ENCODE assay signal across 32 mouse cellular contexts in genomic region chr13:74362218-74362617, GRCm38 (mm10). TPM values are rescaled to one million over a fixed set of nuclear protein-coding genes. Genes with fewer than 3 reads are reported as not detected.
DNase-seq lines count a peak whose midpoint lies in the region; ATAC-seq and TF ChIP-seq lines count a peak whose summit lies in the region.
"Had no signal": no experiment of that assay in that cellular context is flagged by ENCODE, and none has a peak within 500 bp of the region (broad histone marks: within the 10 kb centered on the region; RNA-seq: fewer than 3 reads in every experiment).

No protein-coding gene starts in this region.

- H3K4me2 ChIP-seq in heart, embryonic 16.5 days (ENCODE audit: low read depth, low read length), result peak overlapping the region; percentile 62
- H3K4me2 ChIP-seq in heart, embryonic 11.5 days, result no peak overlapping the region
- H3K4me2 ChIP-seq: embryonic facial prominence, embryonic 12.5 days; forebrain, embryonic 12.5 days; midbrain, embryonic 15.5 days had no signal

- no peak overlapping the region for H3K27ac ChIP-seq in heart, embryonic 10.5 days
- H3K27ac ChIP-seq in heart, embryonic 16.5 days (ENCODE audit: low read length), result no peak overlapping the region
- no peak overlapping the region for H3K27ac ChIP-seq in heart, embryonic 11.5 days (ENCODE audit: low read depth, low read length)
- peak overlapping the region; percentile 57 for H3K27ac ChIP-seq in bone marrow macrophage, adult 2 months (ENCODE audit: insufficient read depth, low read depth, low read length)
- H3K27ac ChIP-seq: embryonic facial prominence, embryonic 12.5 days; forebrain, embryonic 12.5 days; hindbrain, embryonic 10.5 days; midbrain, embryonic 15.5 days; stomach, postnatal 0 days had no signal

- 81% methylated on average over 2 of the region's 2 CpGs for WGBS in heart, embryonic 10.5 days
- WGBS in heart, embryonic 16.5 days, result 61% methylated on average over 2 of the region's 2 CpGs
- WGBS in heart, embryonic 11.5 days (ENCODE audit: insufficient replicate concordance), result 68% methylated on average over 2 of the region's 2 CpGs

- peaks cover 43% of the 10 kb centered on the region for H3K36me3 ChIP-seq in heart, embryonic 10.5 days
- peaks cover 28% of the 10 kb centered on the region for H3K36me3 ChIP-seq in heart, embryonic 16.5 days (ENCODE audit: control insufficient read depth, insufficient read depth)
- H3K36me3 ChIP-seq in heart, embryonic 11.5 days (ENCODE audit: control insufficient read depth, insufficient read depth, low read length), result peaks cover 17% of the 10 kb centered on the region

- H3K4me3 ChIP-seq in heart, embryonic 10.5 days, result no peak overlapping the region
- peak overlapping the region; percentile 46 for H3K4me3 ChIP-seq in heart, embryonic 16.5 days (ENCODE audit: low read length)
- H3K4me3 ChIP-seq in heart, embryonic 11.5 days (ENCODE audit: low read depth, low read length), result no peak overlapping the region
- no peak overlapping the region for H3K4me3 ChIP-seq in bone marrow macrophage, adult 2 months (ENCODE audit: insufficient read depth, low read length)
- H3K4me3 ChIP-seq: embryonic facial prominence, embryonic 12.5 days; forebrain, embryonic 12.5 days; hindbrain, embryonic 10.5 days; midbrain, embryonic 15.5 days had no signal

- TF ChIP-seq CTCF in bone marrow macrophage, adult 2 months (IDR thresholded peaks at IDR 0.05; ENCODE audit: low read depth, low read length), result no peak

- H3K27me3 ChIP-seq in heart, embryonic 10.5 days (ENCODE audit: insufficient read depth, poor library complexity, severe bottlenecking), result no peaks in the 10 kb centered on the region
- H3K27me3 ChIP-seq in heart, embryonic 16.5 days (ENCODE audit: control insufficient read depth, insufficient read depth, low read length), result no peaks in the 10 kb centered on the region
- H3K27me3 ChIP-seq in heart, embryonic 11.5 days (ENCODE audit: control insufficient read depth, insufficient read depth, low read length), result no peaks in the 10 kb centered on the region
- H3K27me3 ChIP-seq: CH12.LX; embryonic facial prominence, embryonic 12.5 days; forebrain, embryonic 12.5 days; midbrain, embryonic 15.5 days had no signal

- peak; percentile 85 for DNase-seq in heart, adult 11 months
- DNase-seq in heart, embryonic 10.5 days (ENCODE audit: low spot score), result no peak
- DNase-seq in urinary bladder, adult 18-20 months (ENCODE audit: low spot score in 2 of 2), result no peak
- DNase-seq in frontal cortex, postnatal 10 days (ENCODE audit: low spot score in 2 of 2), result no peak
- DNase-seq: adrenal gland, adult 2 months; cerebellum, adult 11-12 months; cerebellum, postnatal 10 days; gastrocnemius, postnatal 36 days; kidney, postnatal 25 days; layer of hippocampus, postnatal 36 days; lung, postnatal 14 days; right cerebral cortex, adult 18-20 months; thymus, adult 2 months; thymus, postnatal 4 days had no signal

- no peak for TF ChIP-seq POLR2A in bone marrow macrophage, adult 2 months (IDR thresholded peaks at IDR 0.05; ENCODE audit: borderline replicate concordance, low read depth, low read length)

- H3K9ac ChIP-seq in heart, embryonic 16.5 days (ENCODE audit: low read length), result no peak overlapping the region
- H3K9ac ChIP-seq in heart, embryonic 11.5 days (ENCODE audit: low read depth, low read length), result no peak overlapping the region
- H3K9ac ChIP-seq: embryonic facial prominence, embryonic 12.5 days; forebrain, embryonic 12.5 days; midbrain, embryonic 15.5 days had no signal

- H3K9me3 ChIP-seq in heart, embryonic 10.5 days, result 0 out of 2 replicates have a peak, but pooled peaks cover 1% of the 10 kb centered on the region
- no peaks in the 10 kb centered on the region for H3K9me3 ChIP-seq in heart, embryonic 16.5 days (replicated peaks; ENCODE audit: control insufficient read depth, low read length)
- H3K9me3 ChIP-seq in heart, embryonic 11.5 days (replicated peaks; ENCODE audit: control insufficient read depth, low read length), result no peaks in the 10 kb centered on the region
- H3K9me3 ChIP-seq: embryonic facial prominence, embryonic 12.5 days; forebrain, embryonic 12.5 days; G1E; hindbrain, embryonic 10.5 days; midbrain, embryonic 15.5 days had no signal

- no peak for ATAC-seq in heart, embryonic 16.5 days (replicated peaks; ENCODE audit: extremely low read depth, insufficient read depth, low FRiP score)
- no peak for ATAC-seq in heart, embryonic 11.5 days (replicated peaks; ENCODE audit: insufficient number of reproducible peaks, low FRiP score, low TSS enrichment)
- peak; percentile 66 for ATAC-seq in megakaryocyte progenitor cell, adult 5-6 weeks (replicated peaks; ENCODE audit: poor library complexity)
- ATAC-seq: intestine, postnatal 0 days; midbrain, embryonic 15.5 days had no signal

- peaks cover 18% of the 10 kb centered on the region for H3K4me1 ChIP-seq in heart, embryonic 10.5 days
- H3K4me1 ChIP-seq in heart, embryonic 16.5 days (ENCODE audit: control insufficient read depth, insufficient read depth, low read length), result peaks cover 11% of the 10 kb centered on the region
- H3K4me1 ChIP-seq in heart, embryonic 11.5 days (ENCODE audit: control insufficient read depth, insufficient read depth, low read length), result peaks cover 9% of the 10 kb centered on the region
- peaks cover 31% of the 10 kb centered on the region for H3K4me1 ChIP-seq in bone marrow macrophage, adult 2 months (ENCODE audit: control insufficient read depth, insufficient read depth, low read length)
- H3K4me1 ChIP-seq: embryonic facial prominence, embryonic 12.5 days; forebrain, embryonic 12.5 days; hindbrain, embryonic 10.5 days; midbrain, embryonic 15.5 days had no signal

RNA-seq across cellular contexts. Expression of gene Lrrc14b, which starts 1.6 kb away (rescaled TPM):
- polyA plus RNA-seq in heart, embryonic 10.5 days (2016; fragmentation: Nextera tagmentation; extraction: Ambion mirVana), result 0.09 and 0.62 TPM in 2 replicates
- polyA plus RNA-seq in heart, embryonic 16.5 days (2015; fragmentation: Nextera tagmentation; extraction: Ambion mirVana), result 12.8 and 14.7 TPM in 2 replicates
- polyA plus RNA-seq in heart, embryonic 11.5 days (2014; fragmentation: Nextera tagmentation; extraction: Ambion mirVana), result 0.60 and 1.3 TPM in 2 replicates
- 0.66 and 0.68 TPM in 2 replicates for polyA plus RNA-seq in bone marrow macrophage, adult 2 months (2012; ENCODE audit: insufficient read depth, insufficient read length, missing spikeins)
- not detected in 2 replicates for total RNA-seq in megakaryocyte progenitor cell, adult 5-6 weeks (2015)
- total RNA-seq in megakaryocyte progenitor cell, adult 5-6 weeks (2017), result not detected in 2 replicates
- total RNA-seq: G1E; layer of hippocampus, postnatal 36 days; left cerebral cortex, postnatal 10 days; megakaryocyte-erythroid progenitor cell, adult 5-6 weeks had no signal
- polyA plus RNA-seq: embryonic facial prominence, embryonic 12.5 days; forebrain, embryonic 12.5 days; G1E; hindbrain, embryonic 10.5 days; intestine, postnatal 0 days; kidney, embryonic 14.5 days; limb, embryonic 11.5 days; liver, embryonic 16.5 days; midbrain, embryonic 15.5 days; neural tube, embryonic 14.5 days; stomach, postnatal 0 days had no signal

RNA-seq across cellular contexts. Expression of gene Ccdc127, which starts 12.1 kb away (rescaled TPM):
- polyA plus RNA-seq in heart, embryonic 10.5 days (2016; fragmentation: Nextera tagmentation; extraction: Ambion mirVana), result 50.0 and 50.2 TPM in 2 replicates
- 40.8 and 49.0 TPM in 2 replicates for polyA plus RNA-seq in heart, embryonic 16.5 days (2015; fragmentation: Nextera tagmentation; extraction: Ambion mirVana)
- 51.8 and 55.5 TPM in 2 replicates for polyA plus RNA-seq in heart, embryonic 11.5 days (2014; fragmentation: Nextera tagmentation; extraction: Ambion mirVana)
- polyA plus RNA-seq in bone marrow macrophage, adult 2 months (2012; ENCODE audit: insufficient read depth, insufficient read length, missing spikeins), result 23.1 and 27.3 TPM in 2 replicates
- 43.0 and 45.9 TPM in 2 replicates for total RNA-seq in megakaryocyte progenitor cell, adult 5-6 weeks (2015)
- total RNA-seq in megakaryocyte progenitor cell, adult 5-6 weeks (2017), result 39.0 and 78.5 TPM in 2 replicates

RNA-seq across cellular contexts. Expression of gene Sdha, which starts 12.1 kb away (rescaled TPM):
- 345 and 502 TPM in 2 replicates for polyA plus RNA-seq in heart, embryonic 10.5 days (2016; fragmentation: Nextera tagmentation; extraction: Ambion mirVana)
- polyA plus RNA-seq in heart, embryonic 16.5 days (2015; fragmentation: Nextera tagmentation; extraction: Ambion mirVana), result 727 and 827 TPM in 2 replicates
- 346 and 441 TPM in 2 replicates for polyA plus RNA-seq in heart, embryonic 11.5 days (2014; fragmentation: Nextera tagmentation; extraction: Ambion mirVana)
- 141 and 167 TPM in 2 replicates for polyA plus RNA-seq in bone marrow macrophage, adult 2 months (2012; ENCODE audit: insufficient read depth, insufficient read length, missing spikeins)
- 227 and 229 TPM in 2 replicates for total RNA-seq in megakaryocyte progenitor cell, adult 5-6 weeks (2015)
- total RNA-seq in megakaryocyte progenitor cell, adult 5-6 weeks (2017), result 304 and 374 TPM in 2 replicates

RNA-seq across cellular contexts. Expression of gene Zfp72, which starts 28.4 kb away (rescaled TPM):
- polyA plus RNA-seq in heart, embryonic 10.5 days (2016; fragmentation: Nextera tagmentation; extraction: Ambion mirVana), result 3.1 and 3.9 TPM in 2 replicates
- 4.3 and 4.5 TPM in 2 replicates for polyA plus RNA-seq in heart, embryonic 16.5 days (2015; fragmentation: Nextera tagmentation; extraction: Ambion mirVana)
- polyA plus RNA-seq in heart, embryonic 11.5 days (2014; fragmentation: Nextera tagmentation; extraction: Ambion mirVana), result 3.3 and 4.4 TPM in 2 replicates
- polyA plus RNA-seq in bone marrow macrophage, adult 2 months (2012; ENCODE audit: insufficient read depth, insufficient read length, missing spikeins), result 1.6 and 1.9 TPM in 2 replicates
- 3.6 and 7.1 TPM in 2 replicates for total RNA-seq in megakaryocyte progenitor cell, adult 5-6 weeks (2015)
- total RNA-seq in megakaryocyte progenitor cell, adult 5-6 weeks (2017), result 5.4 and 8.7 TPM in 2 replicates

RNA-seq across cellular contexts. Expression of gene Ftl1-ps1, which starts 37.3 kb away (rescaled TPM):
- polyA plus RNA-seq in heart, embryonic 10.5 days (2016; fragmentation: Nextera tagmentation; extraction: Ambion mirVana), result 70.1 and 76.2 TPM in 2 replicates
- 44.8 and 196 TPM in 2 replicates for polyA plus RNA-seq in heart, embryonic 16.5 days (2015; fragmentation: Nextera tagmentation; extraction: Ambion mirVana)
- polyA plus RNA-seq in heart, embryonic 11.5 days (2014; fragmentation: Nextera tagmentation; extraction: Ambion mirVana), result 60.3 and 65.8 TPM in 2 replicates
- polyA plus RNA-seq in bone marrow macrophage, adult 2 months (2012; ENCODE audit: insufficient read depth, insufficient read length, missing spikeins), result 1,981 and 2,080 TPM in 2 replicates
- total RNA-seq in megakaryocyte progenitor cell, adult 5-6 weeks (2015), result 79.9 and 83.8 TPM in 2 replicates
- 14.8 and 15.2 TPM in 2 replicates for total RNA-seq in megakaryocyte progenitor cell, adult 5-6 weeks (2017)
